Mouse (Mus musculus) c-Kit-positive CD71-negative TER-119-negative erythroid progenitor cells, embryonic 14.5 days (primary cell): ENCODE results near the gene Ccdc88b.

Experiments
- DNase-seq: peaks from one replicate; pipeline ENCODE4 v3.0.0-alpha.2; 2013; ENCODE audit warnings: low read depth

Ccdc88b gene

GRCm38 (mm10) chr19:6829870-6830555, 28.0 kb downstream of the Ccdc88b start:
- DNase-seq: no peak

- DNase-seq: no peak
Measured at GRCm38 (mm10) chr19:6829069-6829468, 28.9 kb downstream of the Ccdc88b start.

GRCm38 (mm10) chr19:6826601-6827000, 31.4 kb downstream of the Ccdc88b start:
- no peak for DNase-seq

DNA sequence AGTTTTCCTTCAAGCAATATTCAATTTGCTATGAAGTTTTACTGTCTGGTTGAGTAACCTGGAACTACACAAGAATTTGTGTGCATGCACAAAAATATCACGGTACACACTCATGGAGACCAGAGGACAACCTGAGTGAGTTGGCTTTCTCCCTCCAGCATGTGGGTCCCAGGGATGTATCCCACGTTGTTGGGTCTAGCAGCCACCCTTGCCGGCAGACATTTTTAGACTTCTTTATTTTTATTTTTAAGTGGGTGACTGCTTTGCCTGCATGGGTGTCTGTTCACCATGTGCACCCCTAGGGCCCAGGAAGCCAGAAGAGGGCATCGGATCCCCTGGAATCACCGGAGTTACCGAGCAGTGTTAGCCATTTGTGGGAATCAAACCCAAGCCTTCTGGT, 32.6 kb downstream of the Ccdc88b start:
- no peak for DNase-seq

DNA sequence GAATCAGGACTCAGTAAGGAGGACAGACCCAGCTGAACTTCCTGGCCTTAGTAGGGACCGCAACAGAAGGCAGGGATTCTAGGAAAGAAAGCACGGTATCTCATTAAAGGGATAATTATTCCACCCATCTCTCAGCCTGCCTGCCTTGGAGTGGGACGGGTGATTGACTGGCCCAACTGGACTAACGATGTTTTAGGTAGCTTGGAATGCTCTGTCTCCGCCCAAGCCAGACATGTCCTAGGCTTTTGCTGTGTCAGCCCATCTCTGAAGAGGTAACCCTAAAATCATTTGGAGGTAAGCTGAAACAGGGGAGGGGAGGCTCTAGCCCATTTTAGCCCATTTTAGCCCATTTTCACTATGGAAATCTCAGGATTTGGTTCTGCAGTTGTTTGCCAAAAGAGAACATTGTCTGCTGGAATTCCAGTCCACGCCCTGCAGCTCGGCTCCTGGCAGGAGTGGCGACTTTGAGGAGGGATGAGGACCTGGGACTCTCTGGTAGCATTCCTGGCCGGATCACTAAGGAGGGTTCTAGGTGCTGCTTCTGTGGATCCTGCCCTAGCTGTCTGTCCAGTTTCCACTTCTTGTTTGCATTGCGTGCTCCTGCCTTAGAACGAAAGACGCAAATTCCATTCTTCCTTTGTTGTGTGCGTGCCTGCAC, 37.3 kb downstream of the Ccdc88b start:
- no peak for DNase-seq

DNA sequence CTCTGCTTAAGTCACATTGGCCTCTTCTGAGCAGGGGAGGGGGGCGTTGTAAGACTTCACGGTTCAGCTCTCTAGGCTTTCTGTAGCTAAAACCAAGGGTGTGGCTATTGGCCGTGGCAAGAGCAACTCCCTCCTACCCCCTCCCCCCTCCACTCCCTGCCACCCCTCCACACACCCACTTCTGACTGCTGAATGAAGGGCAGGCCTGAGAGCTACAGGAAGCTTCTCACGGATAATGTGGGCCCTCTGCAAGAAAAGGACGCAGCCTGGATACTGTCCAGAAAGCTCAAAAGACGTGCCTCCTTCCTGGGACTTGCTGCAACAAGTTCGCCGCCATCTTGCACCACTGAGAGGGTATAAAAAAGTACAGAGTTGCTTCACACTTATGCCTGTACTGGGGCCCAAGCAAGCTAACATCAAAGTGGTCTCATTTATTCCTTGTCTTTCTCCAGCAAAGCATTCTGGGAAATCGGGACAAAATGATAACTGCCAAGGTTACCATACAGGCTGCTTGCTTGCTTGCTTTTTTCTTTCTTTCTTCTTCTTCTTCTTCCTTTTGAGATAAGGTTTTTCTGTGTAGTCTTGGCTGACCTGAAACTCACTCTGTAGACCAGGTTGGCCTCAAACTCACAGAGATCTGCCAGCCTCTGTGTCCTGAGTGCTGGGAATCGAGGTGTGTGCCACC, 38.7 kb downstream of the Ccdc88b start:
- DNase-seq: no peak

DNA sequence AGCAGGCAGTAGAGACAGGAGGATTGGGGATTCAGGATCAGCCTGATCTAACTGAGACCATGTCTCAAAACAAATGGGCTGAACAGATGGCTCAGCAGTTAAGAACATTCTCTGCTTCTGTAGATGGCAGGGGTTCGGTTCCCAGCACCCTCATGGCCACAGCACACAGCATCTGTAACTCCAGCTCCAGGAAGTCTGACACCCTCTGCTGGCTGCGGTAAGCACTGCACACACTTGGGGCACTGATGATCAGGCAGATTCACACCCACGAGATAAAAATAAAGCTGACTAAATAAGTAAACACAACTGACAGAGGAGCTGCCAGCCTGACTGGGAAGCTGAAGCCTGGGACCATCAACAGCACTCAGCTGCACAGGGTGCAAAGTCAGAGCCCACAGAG, 43.1 kb downstream of the Ccdc88b start:
- DNase-seq: no peak

GRCm38 (mm10) chr19:6814366-6814765, 43.6 kb downstream of the Ccdc88b start:
- DNase-seq: no peak
